Mouse (Mus musculus): Measurements from ENCODE around the gene Pvalb.

GRCm38 (mm10) chr15:78227816-78228215 lies 21.6 kb upstream of the Pvalb start:
- TF ChIP-seq POLR2A (IDR thresholded peaks at IDR 0.05; ENCODE audit: control insufficient read depth in 1 of 2, insufficient read depth in 1 of 2, low read depth in 1 of 2, low read length in 2 of 2, poor library complexity in 1 of 2) (no peak), USF1 (IDR thresholded peaks at IDR 0.05; ENCODE audit: low read depth, low read length) (no peak), MAZ (IDR thresholded peaks at IDR 0.05; ENCODE audit: low read depth, low read length) (no peak)

Data from MEL (cell line).